Mouse (Mus musculus): ENCODE data around the gene Stpg4. TPM values are rescaled to one million over a fixed set of nuclear protein-coding genes. Genes with fewer than 3 reads are reported as not detected.

Stpg4 gene
- polyA plus RNA-seq (2015; fragmentation: Nextera tagmentation; extraction: Ambion mirVana), result 0.27 TPM in 1 of 2 replicates, not detected in the other

- Histone ChIP-seq H3K27me3 (replicated peaks) (no peaks in the 10 kb centered on the region), H3K27ac (replicated peaks) (no peak within 1 kb of the TSS), H3K36me3 (peaks cover 47% of the 10 kb centered on the region), H3K9ac (0 out of 2 replicates have a peak within 1 kb of the TSS, but pooled peaks have one; percentile 33), H3K4me2 (peak within 1 kb of the TSS; percentile 42), H3K9me3 (no peaks in the 10 kb centered on the region), H3K4me1 (peaks cover 3% of the 10 kb centered on the region; the same call in 1 of the 2 replicates), H3K4me3 (no peak within 1 kb of the TSS)
- 47% methylated on average over 24 of the region's 24 CpGs for WGBS
- ATAC-seq (ENCODE audit: extremely low read depth, insufficient number of reproducible peaks, low FRiP score, low TSS enrichment), result no peak
Observed at GRCm38 (mm10) chr17:87427511-87427910, at the start of gene Stpg4. Gene Stpg4, minus strand, starts transcription at chr17:87427741.

GRCm38 (mm10) chr17:87475356-87475755, 47.8 kb upstream of the Stpg4 start:
- no peaks in the 10 kb centered on the region for H3K9me3 ChIP-seq
- peaks cover 62% of the 10 kb centered on the region for H3K4me1 ChIP-seq
- no peak for ATAC-seq (ENCODE audit: extremely low read depth, insufficient number of reproducible peaks, low FRiP score, low TSS enrichment)

GRCm38 (mm10) chr17:87474501-87474795, 46.9 kb upstream of the Stpg4 start:
- Histone ChIP-seq H3K4me2 (peak overlapping the region; percentile 86), H3K4me3 (peak overlapping the region; percentile 52), H3K27ac (replicated peaks) (peak overlapping the region; percentile 73), H3K9ac (peak overlapping the region; percentile 78), H3K9me3 (no peaks in the 10 kb centered on the region), H3K27me3 (replicated peaks) (no peaks in the 10 kb centered on the region), H3K4me1 (peaks cover 62% of the 10 kb centered on the region), H3K36me3 (no peaks in the 10 kb centered on the region)
- WGBS, result 6% methylated on average over 7 of the region's 7 CpGs
- no peak for ATAC-seq (ENCODE audit: extremely low read depth, insufficient number of reproducible peaks, low FRiP score, low TSS enrichment)

More at GRCm38 (mm10) chr17:87475356-87475755, 47.8 kb upstream of the Stpg4 start:
- WGBS, result 44% methylated on average over 8 of the region's 8 CpGs
- Histone ChIP-seq H3K4me3 (no peak overlapping the region), H3K9ac (no peak overlapping the region), H3K4me2 (no peak overlapping the region), H3K27me3 (replicated peaks) (no peaks in the 10 kb centered on the region), H3K27ac (replicated peaks) (no peak overlapping the region), H3K36me3 (no peaks in the 10 kb centered on the region)

GRCm38 (mm10) chr17:87473736-87474500, 46.4 kb upstream of the Stpg4 start:
- Histone ChIP-seq H3K36me3 (no peaks in the 10 kb centered on the region), H3K4me3 (peak overlapping the region; percentile 52), H3K9ac (peak overlapping the region; percentile 78), H3K4me1 (peaks cover 62% of the 10 kb centered on the region), H3K27ac (replicated peaks) (peak overlapping the region; percentile 73), H3K9me3 (no peaks in the 10 kb centered on the region), H3K27me3 (replicated peaks) (no peaks in the 10 kb centered on the region), H3K4me2 (peak overlapping the region; percentile 86)
- WGBS, result 1% methylated on average over 23 of the region's 23 CpGs
- ATAC-seq (ENCODE audit: extremely low read depth, insufficient number of reproducible peaks, low FRiP score, low TSS enrichment), result peak; percentile 57; the same call in 1 of the 2 replicates

- peaks cover 57% of the 10 kb centered on the region for H3K4me1 ChIP-seq
- peak overlapping the region; percentile 86 for H3K4me2 ChIP-seq
- 5% methylated on average over 9 of the region's 9 CpGs for WGBS
- no peaks in the 10 kb centered on the region for H3K27me3 ChIP-seq (replicated peaks)
- H3K4me3 ChIP-seq, result peak overlapping the region; percentile 52
- H3K9me3 ChIP-seq, result no peaks in the 10 kb centered on the region
- peak overlapping the region; percentile 78 for H3K9ac ChIP-seq
- no peak for ATAC-seq (ENCODE audit: extremely low read depth, insufficient number of reproducible peaks, low FRiP score, low TSS enrichment)
- H3K36me3 ChIP-seq, result no peaks in the 10 kb centered on the region
- peak overlapping the region; percentile 73 for H3K27ac ChIP-seq (replicated peaks)
Observed at GRCm38 (mm10) chr17:87473441-87473735, 45.8 kb upstream of the Stpg4 start.

GRCm38 (mm10) chr17:87472879-87473278, 45.3 kb upstream of the Stpg4 start:
- Histone ChIP-seq H3K4me1 (peaks cover 52% of the 10 kb centered on the region), H3K4me2 (peak overlapping the region; percentile 86), H3K27me3 (replicated peaks) (no peaks in the 10 kb centered on the region), H3K9me3 (no peaks in the 10 kb centered on the region), H3K9ac (peak overlapping the region; percentile 78), H3K27ac (replicated peaks) (peak overlapping the region; percentile 73), H3K4me3 (peak overlapping the region; percentile 52), H3K36me3 (no peaks in the 10 kb centered on the region)
- 34% methylated on average over 10 of the region's 10 CpGs for WGBS
- ATAC-seq (ENCODE audit: extremely low read depth, insufficient number of reproducible peaks, low FRiP score, low TSS enrichment), result no peak

GRCm38 (mm10) chr17:87471661-87472060, 44.1 kb upstream of the Stpg4 start:
- Histone ChIP-seq H3K27ac (replicated peaks) (no peak overlapping the region), H3K4me1 (peaks cover 46% of the 10 kb centered on the region)

GRCm38 (mm10) chr17:87470797-87471196, 43.3 kb upstream of the Stpg4 start:
- WGBS, result 19% methylated on average over 8 of the region's 8 CpGs
- Histone ChIP-seq H3K4me1 (peaks cover 46% of the 10 kb centered on the region), H3K9ac (no peak overlapping the region), H3K27me3 (replicated peaks) (no peaks in the 10 kb centered on the region), H3K4me2 (peak overlapping the region; percentile 12), H3K9me3 (no peaks in the 10 kb centered on the region), H3K27ac (replicated peaks) (peak overlapping the region; percentile 48; the same call in 1 of the 2 replicates), H3K36me3 (no peaks in the 10 kb centered on the region), H3K4me3 (no peak overlapping the region)
- ATAC-seq (ENCODE audit: extremely low read depth, insufficient number of reproducible peaks, low FRiP score, low TSS enrichment), result no peak

More at GRCm38 (mm10) chr17:87471661-87472060, 44.1 kb upstream of the Stpg4 start:
- H3K27me3 ChIP-seq (replicated peaks), result no peaks in the 10 kb centered on the region
- WGBS, result 58% methylated on average over 6 of the region's 6 CpGs
- no peaks in the 10 kb centered on the region for H3K36me3 ChIP-seq
- no peaks in the 10 kb centered on the region for H3K9me3 ChIP-seq
- ATAC-seq (ENCODE audit: extremely low read depth, insufficient number of reproducible peaks, low FRiP score, low TSS enrichment), result no peak
- no peak overlapping the region for H3K9ac ChIP-seq
- H3K4me3 ChIP-seq, result no peak overlapping the region
- H3K4me2 ChIP-seq, result 0 out of 2 replicates have a peak overlapping the region, but pooled peaks have one; percentile 3

- Histone ChIP-seq H3K36me3 (no peaks in the 10 kb centered on the region), H3K4me1 (peaks cover 45% of the 10 kb centered on the region), H3K9me3 (no peaks in the 10 kb centered on the region), H3K9ac (no peak overlapping the region), H3K4me2 (peak overlapping the region; percentile 12), H3K27ac (replicated peaks) (no peak overlapping the region), H3K27me3 (replicated peaks) (no peaks in the 10 kb centered on the region), H3K4me3 (no peak overlapping the region)
- 61% methylated on average over 8 of the region's 8 CpGs for WGBS
- no peak for ATAC-seq (ENCODE audit: extremely low read depth, insufficient number of reproducible peaks, low FRiP score, low TSS enrichment)
Observed at GRCm38 (mm10) chr17:87470282-87470681, 42.7 kb upstream of the Stpg4 start.

GRCm38 (mm10) chr17:87469428-87469827, 41.9 kb upstream of the Stpg4 start:
- no peak for ATAC-seq (ENCODE audit: extremely low read depth, insufficient number of reproducible peaks, low FRiP score, low TSS enrichment)
- H3K9me3 ChIP-seq, result no peaks in the 10 kb centered on the region
- H3K36me3 ChIP-seq, result no peaks in the 10 kb centered on the region
- no peaks in the 10 kb centered on the region for H3K27me3 ChIP-seq (replicated peaks)
- peaks cover 37% of the 10 kb centered on the region for H3K4me1 ChIP-seq
- no peak overlapping the region for H3K9ac ChIP-seq
- H3K27ac ChIP-seq (replicated peaks), result no peak overlapping the region
- 51% methylated on average over 8 of the region's 8 CpGs for WGBS
- no peak overlapping the region for H3K4me2 ChIP-seq
- H3K4me3 ChIP-seq, result no peak overlapping the region

GRCm38 (mm10) chr17:87468616-87469015, 41.1 kb upstream of the Stpg4 start:
- Histone ChIP-seq H3K4me3 (no peak overlapping the region), H3K36me3 (no peaks in the 10 kb centered on the region), H3K9me3 (no peaks in the 10 kb centered on the region), H3K27ac (replicated peaks) (no peak overlapping the region), H3K4me1 (peaks cover 29% of the 10 kb centered on the region), H3K4me2 (no peak overlapping the region), H3K9ac (no peak overlapping the region), H3K27me3 (replicated peaks) (no peaks in the 10 kb centered on the region)
- no peak for ATAC-seq (ENCODE audit: extremely low read depth, insufficient number of reproducible peaks, low FRiP score, low TSS enrichment)
- 75% methylated on average over 5 of the region's 5 CpGs for WGBS

GRCm38 (mm10) chr17:87461499-87461896, 34.0 kb upstream of the Stpg4 start:
- WGBS, result 49% methylated on average over 3 of the region's 3 CpGs
- Histone ChIP-seq H3K9me3 (no peaks in the 10 kb centered on the region), H3K4me1 (peaks cover 42% of the 10 kb centered on the region), H3K36me3 (no peaks in the 10 kb centered on the region), H3K27me3 (replicated peaks) (0 out of 2 replicates have a peak, but pooled peaks cover 3% of the 10 kb centered on the region), H3K4me3 (no peak overlapping the region), H3K9ac (no peak overlapping the region), H3K4me2 (no peak overlapping the region), H3K27ac (replicated peaks) (no peak overlapping the region)
- ATAC-seq (ENCODE audit: extremely low read depth, insufficient number of reproducible peaks, low FRiP score, low TSS enrichment), result no peak
